Mouse (Mus musculus): ENCODE data around the gene Ngdn. TPM values are rescaled to one million over a fixed set of nuclear protein-coding genes. Genes with fewer than 3 reads are reported as not detected.
A peak's percentile ranks its signal among the peaks of the same experiment; 100 is the strongest.

The Ngdn gene
- polyA plus RNA-seq, 1 experiment from 2014 or later = 32.0 TPM

GRCm38 (mm10) chr14:55066042-55066441, 50.8 kb downstream of the Ngdn start:
- DNase-seq = no peak
- WGBS (ENCODE audit: insufficient replicate concordance) = 92% methylated on average over 8 of the region's 8 CpGs
- no peak overlapping the region for H3K4me2 ChIP-seq (ENCODE audit: low read depth, low read length)
- no peak for ATAC-seq
- TF ChIP-seq CTCF (IDR thresholded peaks at IDR 0.05; ENCODE audit: low read depth) = no peak
- no peak for TF ChIP-seq EP300 (IDR thresholded peaks at IDR 0.05; ENCODE audit: low read depth)
- peaks cover 11% of the 10 kb centered on the region; the same call in 1 of the 2 replicates for H3K4me1 ChIP-seq (ENCODE audit: insufficient read depth)
- no peak overlapping the region for H3K27ac ChIP-seq (ENCODE audit: low read depth)
- no peaks in the 10 kb centered on the region for H3K9me3 ChIP-seq (ENCODE audit: low read length)
- no peak overlapping the region for H3K9ac ChIP-seq (replicated peaks)
- H3K27me3 ChIP-seq (ENCODE audit: insufficient read depth, low read length) = no peaks in the 10 kb centered on the region
- H3K4me3 ChIP-seq (ENCODE audit: low read depth, low read length) = no peak overlapping the region
- H3K36me3 ChIP-seq (replicated peaks; ENCODE audit: insufficient read depth, low read length) = no peaks in the 10 kb centered on the region

- DNase-seq (no peak), ATAC-seq (no peak)
- Histone ChIP-seq H3K9me3 (ENCODE audit: low read length) (no peaks in the 10 kb centered on the region), H3K4me1 (ENCODE audit: insufficient read depth) (no peaks in the 10 kb centered on the region), H3K9ac (replicated peaks) (no peak overlapping the region), H3K36me3 (replicated peaks; ENCODE audit: insufficient read depth, low read length) (no peaks in the 10 kb centered on the region), H3K27ac (ENCODE audit: low read depth) (no peak overlapping the region), H3K4me3 (ENCODE audit: low read depth, low read length) (no peak overlapping the region), H3K27me3 (ENCODE audit: insufficient read depth, low read length) (no peaks in the 10 kb centered on the region), H3K4me2 (ENCODE audit: low read depth, low read length) (no peak overlapping the region)
- TF ChIP-seq CTCF (IDR thresholded peaks at IDR 0.05; ENCODE audit: low read depth) (no peak), EP300 (IDR thresholded peaks at IDR 0.05; ENCODE audit: low read depth) (no peak)
- WGBS (ENCODE audit: insufficient replicate concordance) = 37% methylated on average over 18 of the region's 19 CpGs
Observed at GRCm38 (mm10) chr14:55071756-55072155, 56.5 kb downstream of the Ngdn start.

MicroRNA genes within 50 kb of the gene (microRNA counts, 519-probe panel; counts per million panel counts)
- microRNA mmu-miR-208b = not detected

Small RNA genes lying within 50 kb of the gene (microRNA-seq; reads per million reads assigned to microRNA genes)
- 52.3 reads per million, percentile 37 among the genes with 10 or more reads in this experiment for gene Mir208b

Other genes starting within 250 kb of the Ngdn start
- gene Slc7a8, start 233.5 kb upstream of the Ngdn start, polyA plus RNA-seq (2015; fragmentation: Nextera tagmentation; extraction: Ambion mirVana) = 2.2 and 2.8 TPM in 2 replicates
- not detected in 2 replicates for gene Rnf212b, start 201.3 kb upstream of the Ngdn start, polyA plus RNA-seq (2015; fragmentation: Nextera tagmentation; extraction: Ambion mirVana)
- 3.9 and 4.0 TPM in 2 replicates for gene Homez, start 144.5 kb upstream of the Ngdn start, polyA plus RNA-seq (2015; fragmentation: Nextera tagmentation; extraction: Ambion mirVana)
- gene Ppp1r3e, start 137.9 kb upstream of the Ngdn start, polyA plus RNA-seq (2015; fragmentation: Nextera tagmentation; extraction: Ambion mirVana) = 0.85 and 0.99 TPM in 2 replicates
- 1.1 and 1.4 TPM in 2 replicates for gene Bcl2l2, start 132.1 kb upstream of the Ngdn start, polyA plus RNA-seq (2015; fragmentation: Nextera tagmentation; extraction: Ambion mirVana)
- gene Gm20521, start 132.0 kb upstream of the Ngdn start, polyA plus RNA-seq (2015; fragmentation: Nextera tagmentation; extraction: Ambion mirVana) = 0.11 and 0.19 TPM in 2 replicates
- gene Pabpn1, start 123.0 kb upstream of the Ngdn start, polyA plus RNA-seq (2015; fragmentation: Nextera tagmentation; extraction: Ambion mirVana) = 38.2 and 46.6 TPM in 2 replicates
- 1.1 TPM in 2 replicates for gene Slc22a17, start 102.3 kb upstream of the Ngdn start, polyA plus RNA-seq (2015; fragmentation: Nextera tagmentation; extraction: Ambion mirVana)
- gene Efs, start 89.3 kb upstream of the Ngdn start, polyA plus RNA-seq (2015; fragmentation: Nextera tagmentation; extraction: Ambion mirVana) = 0.21 and 0.26 TPM in 2 replicates
- gene Il25, start 82.8 kb upstream of the Ngdn start, polyA plus RNA-seq (2015; fragmentation: Nextera tagmentation; extraction: Ambion mirVana) = not detected in 2 replicates
- 0.17 TPM in 1 of 2 replicates, not detected in the other for gene Cmtm5, start 79.2 kb upstream of the Ngdn start, polyA plus RNA-seq (2015; fragmentation: Nextera tagmentation; extraction: Ambion mirVana)
- 0.36 TPM in 2 replicates for gene Myh6, start 48.5 kb upstream of the Ngdn start, polyA plus RNA-seq (2015; fragmentation: Nextera tagmentation; extraction: Ambion mirVana)
- not detected in 2 replicates for gene Gm17428, start 38.5 kb upstream of the Ngdn start, polyA plus RNA-seq (2015; fragmentation: Nextera tagmentation; extraction: Ambion mirVana)
- 0.18 and 2.0 TPM in 2 replicates for gene Myh7, start 20.8 kb upstream of the Ngdn start, polyA plus RNA-seq (2015; fragmentation: Nextera tagmentation; extraction: Ambion mirVana)
- 0.78 and 1.0 TPM in 2 replicates for gene Zfhx2, start 76.9 kb downstream of the Ngdn start, polyA plus RNA-seq (2015; fragmentation: Nextera tagmentation; extraction: Ambion mirVana)
- 5.9 and 7.0 TPM in 2 replicates for gene Thtpa, start 79.3 kb downstream of the Ngdn start, polyA plus RNA-seq (2015; fragmentation: Nextera tagmentation; extraction: Ambion mirVana)
- 7.8 and 9.6 TPM in 2 replicates for gene Ap1g2, start 91.1 kb downstream of the Ngdn start, polyA plus RNA-seq (2015; fragmentation: Nextera tagmentation; extraction: Ambion mirVana)
- gene Jph4, start 101.5 kb downstream of the Ngdn start, polyA plus RNA-seq (2015; fragmentation: Nextera tagmentation; extraction: Ambion mirVana) = not detected in 2 replicates
- gene Dhrs2, start 206.6 kb downstream of the Ngdn start, polyA plus RNA-seq (2015; fragmentation: Nextera tagmentation; extraction: Ambion mirVana) = not detected in 2 replicates

Data from liver, postnatal 0 days (tissue).